Mouse (Mus musculus) heart, postnatal 0 days (tissue): ENCODE data around the gene Dnajb3.

ENCODE experiments used
- CTCF ChIP-seq: IDR thresholded peaks from 2 replicates; pipeline ENCODE4 v1.5.1; 2016; ENCODE audit warnings: antibody characterized with exemption, control low read depth, low read depth
- EP300 ChIP-seq: IDR thresholded peaks from 2 replicates; pipeline ENCODE4 v1.6.1; 2016; ENCODE audit warnings: antibody characterized with exemption, low read depth

GRCm38 (mm10) chr1:88192136-88192535 is 13.4 kb downstream of the Dnajb3 start:
- TF ChIP-seq EP300 = no peak
- no peak for TF ChIP-seq CTCF
